Mouse (Mus musculus) E14TG2a.4 (cell line): ENCODE measurements around the gene Fhit.
"Not testable (repeated sequence)": the region's sequence is repeated elsewhere in the genome, so short reads cannot be mapped to it uniquely, and the experiment has no call there.

Experiments
- CTCF ChIP-seq: conservative IDR thresholded peaks from 2 replicates; pipeline ENCODE4 v1.5.1; 2014; ENCODE audit warnings: low read length
- NANOG ChIP-seq: IDR thresholded peaks from 2 replicates; pipeline ENCODE4 v1.6.1; 2014; ENCODE audit warnings: borderline replicate concordance, low read length, mixed read lengths

DNA sequence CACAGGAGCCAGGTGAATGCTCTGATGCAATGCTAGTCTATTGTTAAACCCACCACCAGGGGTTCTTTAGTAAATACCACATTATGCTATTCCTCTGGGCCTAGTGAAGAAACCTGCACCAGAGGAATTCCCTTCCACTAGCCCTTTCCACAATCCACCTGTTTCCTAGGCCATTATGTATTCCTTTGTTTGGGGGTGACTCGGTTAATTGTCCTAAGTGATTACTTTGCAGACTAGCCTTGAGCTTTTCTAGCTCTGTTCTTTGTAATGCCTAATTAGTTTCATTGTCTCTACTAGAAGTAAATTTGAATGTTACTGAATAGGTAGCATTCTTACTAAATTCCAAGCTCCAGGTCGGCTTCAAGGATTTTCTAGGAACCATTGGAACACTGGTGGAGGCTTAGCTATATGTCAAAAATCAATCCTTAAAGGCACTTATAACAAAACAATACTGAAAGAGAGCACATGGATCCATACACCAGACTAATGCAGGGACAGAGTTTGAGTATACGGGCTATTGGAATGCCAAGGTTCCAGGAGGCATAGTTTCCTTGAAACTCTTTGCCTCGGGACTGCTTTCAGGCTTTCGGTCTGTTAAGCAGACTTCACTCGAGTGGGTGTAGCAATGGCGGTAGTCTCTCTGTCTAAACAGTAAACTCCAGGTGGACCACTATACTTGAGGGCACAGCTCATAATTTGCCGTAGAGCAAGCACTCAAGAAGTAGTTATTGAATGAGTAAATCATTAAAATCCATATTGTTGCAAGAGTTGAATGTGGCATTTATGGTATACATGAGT lies 122.1 kb downstream of the Fhit start:
- not testable (repeated sequence) for TF ChIP-seq CTCF
- peak; percentile 90 for TF ChIP-seq NANOG
